Mouse (Mus musculus) neural tube, embryonic 12.5 days (tissue): ENCODE results near the gene Itga5. TPM values are rescaled to one million over a fixed set of nuclear protein-coding genes. Genes with fewer than 3 reads are reported as not detected.

Experiments
- ATAC-seq: fragments of 200-750 bp; cut with Nextera tagmentation; 2 replicates; pipeline ENCODE4 v1.8.0; 2017; ENCODE audit warnings: low read depth, mild to moderate bottlenecking, moderate TSS enrichment, moderate library complexity; ENCODE audit not compliant: low FRiP score
- H3K27ac ChIP-seq: fragments of 300-500 bp; sonication (generic); 2 replicates; pipeline ENCODE4 v1.5.1; 2016
- H3K27me3 ChIP-seq: fragments of 300-500 bp; sonication (generic); replicated peaks from 2 replicates; pipeline ENCODE4 v1.6.1; 2016; ENCODE audit warnings: mild to moderate bottlenecking
- H3K36me3 ChIP-seq: fragments of 300-500 bp; sonication (generic); 2 replicates; pipeline ENCODE4 v1.6.1; 2016; ENCODE audit warnings: mild to moderate bottlenecking
- H3K4me1 ChIP-seq: fragments of 300-500 bp; sonication (generic); 2 replicates; pipeline ENCODE4 v1.6.1; 2016
- H3K4me2 ChIP-seq: fragments of 300-500 bp; sonication (generic); replicated peaks from 2 replicates; pipeline ENCODE4 v1.6.1; 2016; ENCODE audit warnings: mild to moderate bottlenecking
- H3K4me3 ChIP-seq: fragments of 300-500 bp; sonication (generic); 2 replicates; pipeline ENCODE4 v1.5.1; 2016
- H3K9ac ChIP-seq: fragments of 300-500 bp; sonication (generic); 2 replicates; pipeline ENCODE4 v1.6.1; 2016; ENCODE audit warnings: mild to moderate bottlenecking
- H3K9me3 ChIP-seq: fragments of 300-500 bp; sonication (generic); 2 replicates; pipeline ENCODE4 v1.6.1; 2016; ENCODE audit warnings: mild to moderate bottlenecking
- WGBS: fragments of 180-500 bp; shearing (Covaris S2); methylation state at CpG from one replicate; pipeline ENCODE4 v1.1.7; 2016; 5-methylcytosine and 5-hydroxymethylcytosine counted together
- polyA plus RNA-seq: library from polyadenylated mRNA; unstranded; fragments of >200 nt; fragmentation: Nextera tagmentation; extraction: Ambion mirVana; gene quantifications from 2 replicates; pipeline ENCODE4 v1.2.1, GENCODE M21; 2016

Gene Itga5
- polyA plus RNA-seq, 1 experiment from 2014 or later, result 19.9 TPM

GRCm38 (mm10) chr15:103375112-103375800 is 8.7 kb upstream of the Itga5 start:
- 88% methylated on average over 4 of the region's 4 CpGs for WGBS

GRCm38 (mm10) chr15:103372461-103372860 is 5.9 kb upstream of the Itga5 start:
- Histone ChIP-seq H3K36me3 (no peaks in the 10 kb centered on the region), H3K27ac (no peak overlapping the region), H3K4me3 (no peak overlapping the region), H3K9me3 (no peaks in the 10 kb centered on the region), H3K9ac (no peak overlapping the region), H3K4me1 (no peaks in the 10 kb centered on the region), H3K27me3 (0 out of 2 replicates have a peak, but pooled peaks cover 6% of the 10 kb centered on the region), H3K4me2 (no peak overlapping the region)
- ATAC-seq, result no peak

More at GRCm38 (mm10) chr15:103375112-103375800, 8.7 kb upstream of the Itga5 start:
- H3K9me3 ChIP-seq, result no peaks in the 10 kb centered on the region
- H3K9ac ChIP-seq, result no peak overlapping the region
- H3K4me1 ChIP-seq, result peaks cover 12% of the 10 kb centered on the region; the same call in 1 of the 2 replicates
- H3K4me3 ChIP-seq, result no peak overlapping the region
- no peak for ATAC-seq
- no peaks in the 10 kb centered on the region for H3K27me3 ChIP-seq
- H3K27ac ChIP-seq, result no peak overlapping the region
- no peaks in the 10 kb centered on the region for H3K36me3 ChIP-seq
- no peak overlapping the region for H3K4me2 ChIP-seq

- Histone ChIP-seq H3K4me2 (no peak overlapping the region), H3K4me1 (0 out of 2 replicates have a peak, but pooled peaks cover 2% of the 10 kb centered on the region), H3K9me3 (no peaks in the 10 kb centered on the region), H3K27ac (no peak overlapping the region), H3K36me3 (no peaks in the 10 kb centered on the region), H3K4me3 (no peak overlapping the region), H3K9ac (no peak overlapping the region), H3K27me3 (0 out of 2 replicates have a peak, but pooled peaks cover 11% of the 10 kb centered on the region)
- 92% methylated on average over 1 of the region's 1 CpGs for WGBS
- no peak for ATAC-seq
Measured at GRCm38 (mm10) chr15:103371741-103372140, 5.2 kb upstream of the Itga5 start.

GRCm38 (mm10) chr15:103371208-103371607 is 4.6 kb upstream of the Itga5 start:
- H3K4me2 ChIP-seq, result no peak overlapping the region
- peaks cover 7% of the 10 kb centered on the region for H3K4me1 ChIP-seq
- no peaks in the 10 kb centered on the region for H3K36me3 ChIP-seq
- WGBS, result 40% methylated on average over 2 of the region's 2 CpGs
- no peak overlapping the region for H3K27ac ChIP-seq
- H3K4me3 ChIP-seq, result no peak overlapping the region
- H3K27me3 ChIP-seq, result peaks cover 16% of the 10 kb centered on the region
- no peak for ATAC-seq
- no peak overlapping the region for H3K9ac ChIP-seq
- H3K9me3 ChIP-seq, result no peaks in the 10 kb centered on the region

GRCm38 (mm10) chr15:103370462-103370861 is 3.9 kb upstream of the Itga5 start:
- no peaks in the 10 kb centered on the region for H3K9me3 ChIP-seq
- WGBS, result 59% methylated on average over 4 of the region's 4 CpGs
- no peak for ATAC-seq
- H3K4me3 ChIP-seq, result no peak overlapping the region
- no peak overlapping the region for H3K27ac ChIP-seq
- H3K27me3 ChIP-seq, result peaks cover 18% of the 10 kb centered on the region
- no peak overlapping the region for H3K9ac ChIP-seq
- no peaks in the 10 kb centered on the region for H3K36me3 ChIP-seq
- H3K4me1 ChIP-seq, result peaks cover 13% of the 10 kb centered on the region
- H3K4me2 ChIP-seq, result no peak overlapping the region

GRCm38 (mm10) chr15:103369123-103369522 is 2.6 kb upstream of the Itga5 start:
- no peak for ATAC-seq
- Histone ChIP-seq H3K27ac (no peak overlapping the region), H3K4me2 (no peak overlapping the region), H3K9ac (no peak overlapping the region), H3K27me3 (peaks cover 18% of the 10 kb centered on the region), H3K4me3 (no peak overlapping the region), H3K9me3 (no peaks in the 10 kb centered on the region), H3K36me3 (no peaks in the 10 kb centered on the region), H3K4me1 (peaks cover 13% of the 10 kb centered on the region)
- WGBS, result 70% methylated on average over 1 of the region's 1 CpGs

- Histone ChIP-seq H3K4me3 (no peak overlapping the region), H3K27ac (no peak overlapping the region), H3K4me2 (no peak overlapping the region), H3K9ac (no peak overlapping the region), H3K36me3 (no peaks in the 10 kb centered on the region), H3K9me3 (no peaks in the 10 kb centered on the region), H3K27me3 (peaks cover 18% of the 10 kb centered on the region), H3K4me1 (peaks cover 13% of the 10 kb centered on the region)
- 86% methylated on average over 4 of the region's 4 CpGs for WGBS
- ATAC-seq, result no peak
Measured at GRCm38 (mm10) chr15:103368179-103368940, 1.8 kb upstream of the Itga5 start.

GRCm38 (mm10) chr15:103365471-103366375 is 840 bp downstream of the Itga5 start:
- peak overlapping the region; percentile 96 for H3K4me2 ChIP-seq
- peak; percentile 54 for ATAC-seq
- H3K4me1 ChIP-seq, result peaks cover 13% of the 10 kb centered on the region
- no peaks in the 10 kb centered on the region for H3K36me3 ChIP-seq
- under 1% methylated on average over 51 of the region's 51 CpGs for WGBS
- H3K9me3 ChIP-seq, result no peaks in the 10 kb centered on the region
- H3K27me3 ChIP-seq, result peaks cover 18% of the 10 kb centered on the region
- peak overlapping the region; percentile 74 for H3K9ac ChIP-seq
- no peak overlapping the region for H3K27ac ChIP-seq
- peak overlapping the region; percentile 60 for H3K4me3 ChIP-seq

GRCm38 (mm10) chr15:103364761-103365160 is 1.8 kb downstream of the Itga5 start:
- no peak overlapping the region for H3K27ac ChIP-seq
- H3K36me3 ChIP-seq, result no peaks in the 10 kb centered on the region
- peaks cover 13% of the 10 kb centered on the region for H3K4me1 ChIP-seq
- H3K4me2 ChIP-seq, result peak overlapping the region; percentile 96
- WGBS, result 50% methylated on average over 4 of the region's 4 CpGs
- no peaks in the 10 kb centered on the region for H3K9me3 ChIP-seq
- no peak overlapping the region for H3K4me3 ChIP-seq
- ATAC-seq, result no peak
- H3K27me3 ChIP-seq, result peaks cover 18% of the 10 kb centered on the region
- H3K9ac ChIP-seq, result no peak overlapping the region

- Histone ChIP-seq H3K4me1 (peaks cover 15% of the 10 kb centered on the region), H3K9me3 (no peaks in the 10 kb centered on the region), H3K9ac (no peak overlapping the region), H3K27ac (no peak overlapping the region), H3K36me3 (no peaks in the 10 kb centered on the region), H3K27me3 (peaks cover 18% of the 10 kb centered on the region), H3K4me3 (no peak overlapping the region), H3K4me2 (no peak overlapping the region)
- no peak for ATAC-seq
- WGBS, result 68% methylated on average over 1 of the region's 1 CpGs
Measured at GRCm38 (mm10) chr15:103363809-103364208, 2.8 kb downstream of the Itga5 start.

GRCm38 (mm10) chr15:103362950-103363349 is 3.6 kb downstream of the Itga5 start:
- Histone ChIP-seq H3K27me3 (peaks cover 14% of the 10 kb centered on the region), H3K9ac (no peak overlapping the region), H3K4me1 (peaks cover 18% of the 10 kb centered on the region), H3K27ac (no peak overlapping the region), H3K9me3 (no peaks in the 10 kb centered on the region), H3K36me3 (no peaks in the 10 kb centered on the region), H3K4me3 (no peak overlapping the region), H3K4me2 (no peak overlapping the region)
- 85% methylated on average over 3 of the region's 3 CpGs for WGBS
- no peak for ATAC-seq

- no peak for ATAC-seq
- 93% methylated on average over 6 of the region's 7 CpGs for WGBS
- H3K4me1 ChIP-seq, result peaks cover 18% of the 10 kb centered on the region
Measured at GRCm38 (mm10) chr15:103362333-103362732, 4.2 kb downstream of the Itga5 start.

More at GRCm38 (mm10) chr15:103362333-103362732, 4.2 kb downstream of the Itga5 start:
- Histone ChIP-seq H3K4me2 (no peak overlapping the region), H3K36me3 (no peaks in the 10 kb centered on the region), H3K9me3 (no peaks in the 10 kb centered on the region), H3K27me3 (peaks cover 12% of the 10 kb centered on the region), H3K9ac (no peak overlapping the region), H3K4me3 (no peak overlapping the region), H3K27ac (no peak overlapping the region)
